Mouse (Mus musculus): ENCODE measurements around the gene Otx2.
"Not testable (repeated sequence)": the region's sequence is repeated elsewhere in the genome, so short reads cannot be mapped to it uniquely, and the experiment has no call there.

Otx2 gene

DNA sequence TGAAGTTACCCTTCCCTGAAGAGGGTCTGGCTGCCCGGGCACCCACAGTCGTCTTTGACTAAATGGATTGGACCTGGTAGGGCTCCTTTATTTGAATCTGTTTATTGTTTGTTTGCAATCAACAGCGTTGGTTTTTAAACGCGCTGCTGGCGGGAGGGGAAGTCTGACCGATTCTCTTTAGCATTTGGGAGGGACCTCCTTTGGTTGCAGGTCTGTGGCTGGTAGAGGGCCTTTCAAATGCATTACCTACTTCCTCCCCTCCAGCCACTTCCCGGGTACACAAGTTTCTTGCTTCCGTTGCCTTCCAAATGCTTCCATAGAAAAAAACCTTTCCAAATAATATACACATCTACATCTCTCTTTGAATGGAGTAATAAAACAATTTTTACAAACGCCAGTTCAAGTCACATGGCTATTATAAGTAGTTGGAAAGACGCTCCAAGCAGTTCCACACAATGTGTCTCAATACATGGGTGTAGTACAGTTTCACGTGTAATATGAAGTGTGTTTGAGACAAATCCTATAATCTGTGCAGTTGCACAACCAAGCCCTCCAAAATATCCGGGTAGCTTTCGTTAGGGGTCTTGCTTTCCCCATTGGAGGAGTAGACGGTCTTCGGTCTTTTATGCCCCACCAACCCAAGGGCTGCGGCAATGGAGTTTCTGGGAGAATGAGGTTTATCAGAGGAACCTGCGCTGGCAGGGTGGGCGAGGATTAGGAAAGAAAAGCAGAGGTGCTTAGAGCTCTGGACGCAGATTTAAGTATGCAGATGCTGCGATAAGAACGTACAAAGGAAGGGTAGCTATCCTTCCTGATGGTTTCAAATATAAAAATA, 19.7 kb downstream of the Otx2 start:
- no peak for DNase-seq

- no peak for DNase-seq
These were observed 20.5 kb downstream of the Otx2 start for GRCm38 (mm10) chr14:48653081-48653480.

- no peak for DNase-seq
These were observed 21.4 kb downstream of the Otx2 start for GRCm38 (mm10) chr14:48652256-48652655.

GRCm38 (mm10) chr14:48651471-48652211, 22.0 kb downstream of the Otx2 start:
- DNase-seq, result no peak

- DNase-seq, result no peak
These were observed 31.9 kb downstream of the Otx2 start for GRCm38 (mm10) chr14:48641462-48642395.

GRCm38 (mm10) chr14:48633141-48633540, 40.5 kb downstream of the Otx2 start:
- DNase-seq, result no peak

GRCm38 (mm10) chr14:48632335-48632734, 41.3 kb downstream of the Otx2 start:
- no peak for DNase-seq

DNA sequence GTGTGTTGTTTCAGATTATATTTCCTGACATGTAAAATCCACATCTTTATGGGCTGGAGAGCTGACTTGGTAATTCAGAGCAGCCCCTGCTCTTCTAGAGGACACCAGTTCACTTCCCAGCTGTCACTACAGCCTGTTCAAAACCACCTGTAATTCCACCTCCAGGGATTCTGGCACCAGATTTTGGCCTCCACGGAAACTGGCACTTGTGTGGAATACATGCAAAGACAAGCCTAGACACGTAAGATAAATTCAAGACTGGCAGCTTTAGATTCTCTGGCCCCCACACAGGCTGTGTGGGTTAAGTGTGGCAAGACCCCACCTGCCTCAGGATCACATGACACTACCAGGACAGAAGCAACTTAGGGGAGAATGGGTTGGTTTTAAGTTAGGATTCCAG, 42.1 kb downstream of the Otx2 start:
- DNase-seq, result no peak

GRCm38 (mm10) chr14:48629404-48629803, 44.2 kb downstream of the Otx2 start:
- no peak for DNase-seq

- no peak for DNase-seq
These were observed 47.3 kb downstream of the Otx2 start for GRCm38 (mm10) chr14:48626271-48626670.

DNA sequence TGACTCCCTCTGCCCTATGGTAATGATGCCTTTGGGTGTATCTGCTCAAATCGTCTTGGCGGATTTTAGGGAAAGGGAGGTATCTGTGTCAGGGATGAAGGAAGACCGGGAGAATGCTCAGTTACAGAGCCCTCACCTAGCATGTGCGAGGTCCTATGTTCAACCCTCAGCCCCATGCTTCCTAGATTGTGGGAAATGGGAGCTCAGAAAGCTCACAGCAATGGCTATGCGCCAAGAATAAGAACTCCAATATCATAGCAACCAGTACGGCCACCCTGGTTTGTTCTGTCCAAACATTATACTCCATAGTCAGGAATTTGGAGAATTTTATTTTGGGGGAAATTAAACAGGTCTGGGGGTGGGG, 48.3 kb downstream of the Otx2 start:
- DNase-seq, result no peak

DNA sequence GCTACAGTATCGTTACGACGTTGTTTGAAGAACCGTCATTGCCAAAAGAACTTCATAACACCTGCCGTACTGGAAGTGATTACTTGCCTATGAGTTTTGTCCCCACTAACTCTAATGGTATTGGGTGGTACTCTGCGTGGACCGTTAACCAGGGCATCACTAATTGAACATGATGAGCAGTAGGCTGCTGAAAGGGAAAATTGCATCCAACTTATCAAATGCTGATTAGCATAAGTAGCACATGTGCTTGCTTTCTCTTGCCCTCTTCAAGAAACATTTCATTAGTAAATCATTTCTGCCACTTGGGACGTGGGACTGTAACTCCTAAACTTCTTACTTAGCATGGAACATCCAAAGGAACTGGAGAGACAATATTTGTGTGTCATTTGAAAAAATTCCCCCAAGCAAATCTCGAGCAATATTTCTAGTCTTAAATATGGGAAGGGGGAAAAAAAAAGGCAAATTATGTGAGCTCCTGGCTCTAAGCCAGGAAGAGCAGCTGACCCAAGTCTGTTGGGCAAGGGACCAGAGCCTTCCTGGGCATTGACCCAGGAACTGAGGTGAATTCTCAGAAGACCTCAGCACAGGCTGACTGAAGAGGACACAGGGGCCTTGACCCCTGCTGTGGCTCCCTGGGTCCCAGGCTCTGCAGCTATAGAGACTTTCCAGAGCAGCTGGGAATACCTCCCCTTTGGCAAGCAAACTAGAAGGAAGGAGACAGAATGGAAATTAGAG, 48.9 kb downstream of the Otx2 start:
- DNase-seq, result peak; percentile 60 to 66

- DNase-seq, result not testable (repeated sequence)
These were observed 50.9 kb downstream of the Otx2 start for GRCm38 (mm10) chr14:48622726-48623125.

- DNase-seq, result no peak
These were observed 57.3 kb downstream of the Otx2 start for GRCm38 (mm10) chr14:48616361-48616760.

GRCm38 (mm10) chr14:48608641-48609310, 64.8 kb downstream of the Otx2 start:
- DNase-seq, result no peak
